Mouse (Mus musculus): ENCODE measurements at regions not wholly inside any gene's neighbourhood (a gene's known extent, or its start where the extent isn't known, plus 50 kb on each side); places are given as distances from the start of the nearest gene placed in this dataset.
A peak's percentile ranks its signal among the peaks of the same experiment; 100 is the strongest.

- no peak for DNase-seq (ENCODE audit: low read depth, low spot score)
These were observed 1050.0 kb upstream of the Pabpc4l start for GRCm38 (mm10) chr3:47498016-47498415.

- DNase-seq (ENCODE audit: low read depth, low spot score): no peak
These were observed 1023.3 kb upstream of the Pabpc4l start for GRCm38 (mm10) chr3:47471286-47471685.

- DNase-seq (ENCODE audit: low read depth, low spot score): no peak
These were observed 1021.8 kb upstream of the Pabpc4l start for GRCm38 (mm10) chr3:47469860-47470259.

GRCm38 (mm10) chr3:47463556-47463955 lies 1015.5 kb upstream of the Pabpc4l start:
- no peak for DNase-seq (ENCODE audit: low read depth, low spot score)

GRCm38 (mm10) chr3:47450026-47450425 lies 1002.0 kb upstream of the Pabpc4l start:
- no peak for DNase-seq (ENCODE audit: low read depth, low spot score)

GRCm38 (mm10) chr3:47440403-47440802 lies 992.4 kb upstream of the Pabpc4l start:
- peak; percentile 24 for DNase-seq (ENCODE audit: low read depth, low spot score)

- DNase-seq (ENCODE audit: low read depth, low spot score): no peak
These were observed 987.5 kb upstream of the Pabpc4l start for GRCm38 (mm10) chr3:47435551-47435950.

- no peak for DNase-seq (ENCODE audit: low read depth, low spot score)
These were observed 976.5 kb upstream of the Pabpc4l start for GRCm38 (mm10) chr3:47424532-47424931.
